Mouse (Mus musculus) CH12.LX (cell line): ENCODE measurements around the gene Akr1b3. TPM values are rescaled to one million over a fixed set of nuclear protein-coding genes. Genes with fewer than 3 reads are reported as not detected.

Experiments used
- DNase-seq: peaks from one replicate; pipeline ENCODE4 v3.0.0-alpha.2; 2013; ENCODE audit errors: extremely low read depth
- H3K27ac ChIP-seq: 2 replicates; pipeline ENCODE4 v1.5.1; 2012; ENCODE audit warnings: low read depth, mild to moderate bottlenecking, control low read depth, moderate library complexity; ENCODE audit not compliant: insufficient read depth
- H3K27me3 ChIP-seq: replicated peaks from 2 replicates; pipeline ENCODE3; 2012; ENCODE audit warnings: inconsistent platforms
- H3K36me3 ChIP-seq, 2 experiments: replicated peaks in 1 of 2; 2 replicates each; pipeline versions ENCODE3 to v1.6.1; 2012; ENCODE audit warnings: inconsistent platforms in 1 of 2, low read length in 1 of 2, mild to moderate bottlenecking in 1 of 2, mixed read lengths in 1 of 2, moderate library complexity in 1 of 2; ENCODE audit not compliant: control insufficient read depth in 1 of 2, insufficient read depth in 1 of 2
- H3K4me1 ChIP-seq, 2 experiments: 2 replicates each; pipeline ENCODE4 v1.6.1; 2012; ENCODE audit warnings: inconsistent platforms in 1 of 2, moderate library complexity in 1 of 2; ENCODE audit not compliant: insufficient read depth in 2 of 2, control insufficient read depth in 1 of 2
- H3K4me2 ChIP-seq: 2 replicates; pipeline ENCODE4 v1.6.1; 2012; ENCODE audit warnings: low read depth, mild to moderate bottlenecking, control low read depth; ENCODE audit not compliant: poor library complexity, insufficient read depth, severe bottlenecking
- H3K4me3 ChIP-seq, 3 experiments: fragments of 150-350 bp in 1 of 3; sonication (generic) in 1 of 3; replicated peaks in 1 of 3; 2 replicates each; pipeline versions ENCODE3 to v1.5.1; 2011 to 2012; ENCODE audit warnings: low read depth in 2 of 3, low read length in 2 of 3, mild to moderate bottlenecking in 2 of 3, moderate library complexity in 2 of 3, control low read depth in 1 of 3, improper control_type of control experiment in 1 of 3, inconsistent platforms in 1 of 3, mixed read lengths in 1 of 3; ENCODE audit not compliant: poor library complexity in 1 of 3
- H3K79me2 ChIP-seq: replicated peaks from 2 replicates; pipeline ENCODE4 v1.6.1; 2012; ENCODE audit warnings: mild to moderate bottlenecking, moderate library complexity; ENCODE audit not compliant: control insufficient read depth, poor library complexity, insufficient read depth, severe bottlenecking; ENCODE audit errors: extremely low read depth
- H3K9ac ChIP-seq: 2 replicates; pipeline ENCODE4 v1.6.1; 2012; ENCODE audit warnings: low read depth, mild to moderate bottlenecking, control low read depth, moderate library complexity; ENCODE audit not compliant: insufficient read depth
- H3K9me3 ChIP-seq: replicated peaks from 2 replicates; pipeline ENCODE3; 2012; ENCODE audit warnings: low read length, inconsistent platforms, mixed read lengths
- E2F4 ChIP-seq: IDR thresholded peaks from 2 replicates; pipeline ENCODE4 v1.6.1; 2011; ENCODE audit warnings: low read depth, low read length, improper control_type of control experiment; ENCODE audit not compliant: insufficient replicate concordance
- ELF1 ChIP-seq: IDR thresholded peaks from 2 replicates; pipeline ENCODE4 v1.6.1; 2014; ENCODE audit warnings: low read depth, mild to moderate bottlenecking, inconsistent platforms, low read length, improper control_type of control experiment
- ETS1 ChIP-seq: conservative IDR thresholded peaks from 2 replicates; pipeline ENCODE4 v1.6.1; 2012; ENCODE audit warnings: low read depth, mild to moderate bottlenecking, inconsistent platforms, low read length, improper control_type of control experiment, moderate library complexity
- GABPA ChIP-seq: IDR thresholded peaks from 2 replicates; pipeline ENCODE4 v1.6.1; 2012; ENCODE audit warnings: low read depth, low read length, improper control_type of control experiment, inconsistent platforms; ENCODE audit not compliant: insufficient replicate concordance
- JUN ChIP-seq: IDR thresholded peaks from 2 replicates; pipeline ENCODE4 v1.6.1; 2011; ENCODE audit warnings: low read depth, mild to moderate bottlenecking, low read length, improper control_type of control experiment, moderate library complexity; ENCODE audit not compliant: insufficient read depth
- KAT2A ChIP-seq: IDR thresholded peaks from 2 replicates; pipeline ENCODE4 v1.6.1; 2012; ENCODE audit warnings: low read length, improper control_type of control experiment, inconsistent platforms; ENCODE audit not compliant: insufficient replicate concordance
- MAFK ChIP-seq: IDR thresholded peaks from 2 replicates; pipeline ENCODE4 v1.6.1; 2011; ENCODE audit warnings: low read length, improper control_type of control experiment; ENCODE audit not compliant: insufficient replicate concordance
- MAZ ChIP-seq: IDR thresholded peaks from 2 replicates; pipeline ENCODE4 v1.6.1; 2012; ENCODE audit warnings: low read depth, mild to moderate bottlenecking, inconsistent platforms, low read length, improper control_type of control experiment, moderate library complexity
- MEF2A ChIP-seq: IDR thresholded peaks from 2 replicates; pipeline ENCODE4 v1.6.1; 2014; ENCODE audit warnings: low read depth, mild to moderate bottlenecking, inconsistent platforms, low read length, improper control_type of control experiment, borderline replicate concordance
- POLR2A ChIP-seq: IDR thresholded peaks from 2 replicates; pipeline ENCODE4 v1.6.1; 2011; ENCODE audit warnings: low read depth, mild to moderate bottlenecking, improper control_type of control experiment, low read length
- POLR2AphosphoS2 ChIP-seq: IDR thresholded peaks from 2 replicates; pipeline ENCODE4 v1.6.1; 2011; ENCODE audit warnings: low read depth, low read length, improper control_type of control experiment
- RAD21 ChIP-seq: IDR thresholded peaks from 2 replicates; pipeline ENCODE4 v1.6.1; 2011; ENCODE audit warnings: low read depth, mild to moderate bottlenecking, low read length, improper control_type of control experiment, moderate library complexity
- SIN3A ChIP-seq: IDR thresholded peaks from 2 replicates; pipeline ENCODE4 v1.6.1; 2012; ENCODE audit warnings: low read length, improper control_type of control experiment, inconsistent platforms
- TCF12 ChIP-seq: IDR thresholded peaks from 2 replicates; pipeline ENCODE4 v1.6.1; 2014; ENCODE audit warnings: low read depth, mild to moderate bottlenecking, inconsistent platforms, low read length, improper control_type of control experiment
- ZKSCAN1 ChIP-seq: IDR thresholded peaks from 2 replicates; pipeline ENCODE4 v1.6.1; 2012; ENCODE audit warnings: low read depth, inconsistent platforms, low read length, improper control_type of control experiment, borderline replicate concordance
- ZMIZ1 ChIP-seq: IDR thresholded peaks from 2 replicates; pipeline ENCODE4 v1.6.1; 2012; ENCODE audit warnings: low read depth, mild to moderate bottlenecking, inconsistent platforms, low read length, improper control_type of control experiment
- ZNF384 ChIP-seq: IDR thresholded peaks from 2 replicates; pipeline ENCODE4 v1.6.1; 2012; ENCODE audit warnings: low read depth, low read length, improper control_type of control experiment, inconsistent platforms
- dilution Hi-C: fragments of 300-500 bp; cut with MboI; formaldehyde crosslinking; loops from 2 replicates; pipeline ENCODE4 v1.14.3; 2020; ENCODE audit warnings: low sequenced_read_pairs; ENCODE audit not compliant: extremely low pct_unique_long_range_greater_than_20kb, extremely low pct_ligation_motif_present
- in situ Hi-C: fragments of 300-500 bp; cut with MboI; formaldehyde crosslinking; loops from 3 replicates; pipeline ENCODE4 v1.14.3; 2019; ENCODE audit warnings: low sequenced_read_pairs, low pct_ligation_motif_present, low pct_unique_long_range_greater_than_20kb, mixed read lengths
- polyA plus RNA-seq: library from polyadenylated mRNA; unstranded; fragments of >175 nt; gene quantifications from 2 replicates; pipeline ENCODE4 v1.2.1, GENCODE M21; 2012; ENCODE audit warnings: low read depth; ENCODE audit not compliant: insufficient read length
- total RNA-seq, 2 experiments: library from RNA; depleted of rRNA; stranded (reverse); fragments of 300-350 nt in 1 of 2; fragments of >200 nt in 1 of 2; gene quantifications; 2 replicates each; pipeline ENCODE4 v1.2.3; 2012 to 2014

The Akr1b3 gene
- total and polyA plus RNA-seq, 3 experiments: 257 to 359 (median 313) TPM

GRCm38 (mm10) chr6:34310023-34310595 is 7.2 kb downstream of the Akr1b3 start:
- peaks cover 2 to 19% of the 10 kb centered on the region in 2 experiments; a peak in 2 of 4 replicates for H3K4me1 ChIP-seq
- H3K4me2 ChIP-seq: no peak overlapping the region
- no peak for TF ChIP-seq RAD21
- DNase-seq: no peak
- peaks cover 71 to 100% of the 10 kb centered on the region in 2 experiments for H3K36me3 ChIP-seq
- dilution Hi-C loops (no loop called here), in situ Hi-C loops (loop anchor here (5.0 kb wide), 1 partner anchor 37 kb away; no protein-coding TSS in a partner anchor)
- peaks cover 23% of the 10 kb centered on the region for H3K79me2 ChIP-seq
- no peak overlapping the region for H3K9ac ChIP-seq
- no peak overlapping the region for H3K4me3 ChIP-seq
- no peaks in the 10 kb centered on the region for H3K27me3 ChIP-seq
- H3K9me3 ChIP-seq: no peaks in the 10 kb centered on the region
- H3K27ac ChIP-seq: no peak overlapping the region

GRCm38 (mm10) chr6:34309526-34309925 is 7.8 kb downstream of the Akr1b3 start:
- Histone ChIP-seq H3K36me3 (peaks cover 77 to 100% of the 10 kb centered on the region in 2 experiments), H3K4me1 (peaks cover 0 to 13% of the 10 kb centered on the region in 2 experiments; a peak in 2 of 4 replicates), H3K27ac (no peak overlapping the region), H3K4me3 (no peak overlapping the region), H3K27me3 (no peaks in the 10 kb centered on the region), H3K9me3 (no peaks in the 10 kb centered on the region), H3K79me2 (peaks cover 17% of the 10 kb centered on the region), H3K4me2 (no peak overlapping the region), H3K9ac (no peak overlapping the region)
- TF ChIP-seq ZNF384 (no peak), TCF12 (no peak), JUN (no peak), GABPA (no peak), ZKSCAN1 (no peak), ETS1 (no peak), ZMIZ1 (no peak), KAT2A (no peak), MAZ (no peak), POLR2A (no peak), E2F4 (no peak), MEF2A (no peak), SIN3A (no peak), MAFK (no peak), POLR2AphosphoS2 (no peak), ELF1 (no peak)
- no peak for DNase-seq
- in situ Hi-C loops (no loop called here), dilution Hi-C loops (no loop called here)
